Mouse (Mus musculus) kidney, postnatal 4 days (tissue): Measurements from ENCODE around the gene Cks2.
"Not testable (repeated sequence)": the region's sequence is repeated elsewhere in the genome, so short reads cannot be mapped to it uniquely, and the experiment has no call there.

ENCODE experiments used
- DNase-seq, 2 experiments: peaks; one replicate each; pipeline ENCODE4 v3.0.0; 2021; ENCODE audit warnings: mixed read lengths in 2 of 2

Cks2 gene

DNA sequence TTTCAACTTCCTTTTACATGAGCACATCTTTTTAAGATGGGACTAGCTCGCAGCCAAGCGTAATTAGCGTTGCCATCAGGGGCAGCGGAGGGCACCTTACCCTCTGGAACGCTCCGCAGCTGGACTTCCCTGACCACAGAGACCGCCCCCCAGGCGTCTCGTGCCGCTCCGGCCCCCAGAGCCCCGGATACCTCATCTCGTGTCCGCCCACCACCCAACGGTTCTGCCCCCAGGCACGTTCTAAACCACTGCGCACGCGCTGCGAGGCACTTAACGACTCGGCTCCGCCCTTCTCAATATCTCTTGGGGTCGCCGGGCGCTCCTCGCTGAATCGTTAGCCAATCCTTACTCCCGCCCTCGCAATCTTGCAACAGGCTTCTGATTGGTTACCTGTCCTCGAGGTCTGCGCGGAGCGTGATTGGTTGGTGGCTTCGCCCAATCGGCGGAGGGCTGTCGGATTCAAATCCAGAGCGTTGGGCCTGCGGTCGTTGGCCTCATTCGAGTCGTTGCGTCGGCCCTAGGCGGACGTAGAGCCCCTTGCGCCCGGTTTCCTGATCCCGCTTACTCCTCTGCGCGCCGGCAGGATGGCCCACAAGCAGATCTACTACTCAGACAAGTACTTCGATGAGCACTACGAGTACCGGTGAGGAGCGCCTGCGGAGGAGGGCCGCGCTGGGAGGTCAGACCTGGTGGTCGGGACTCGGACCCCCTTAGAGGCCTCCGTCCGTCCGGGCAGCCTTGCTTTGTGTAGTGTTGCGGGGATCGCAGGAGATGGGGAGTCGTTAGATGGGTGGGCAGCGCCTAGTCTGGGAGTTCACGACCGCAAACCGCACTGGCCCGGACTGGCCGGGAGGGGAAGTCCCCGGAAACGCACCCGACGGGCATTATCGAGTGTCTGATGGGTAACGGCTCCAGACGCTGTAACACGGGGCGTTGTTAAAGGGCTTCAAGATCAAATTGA is at the start of gene Cks2:
TSS of gene Cks2 (plus strand) at position 404 of the 961 bp plus-strand sequence.
- DNase-seq = peak; percentile 97 to 98

DNA sequence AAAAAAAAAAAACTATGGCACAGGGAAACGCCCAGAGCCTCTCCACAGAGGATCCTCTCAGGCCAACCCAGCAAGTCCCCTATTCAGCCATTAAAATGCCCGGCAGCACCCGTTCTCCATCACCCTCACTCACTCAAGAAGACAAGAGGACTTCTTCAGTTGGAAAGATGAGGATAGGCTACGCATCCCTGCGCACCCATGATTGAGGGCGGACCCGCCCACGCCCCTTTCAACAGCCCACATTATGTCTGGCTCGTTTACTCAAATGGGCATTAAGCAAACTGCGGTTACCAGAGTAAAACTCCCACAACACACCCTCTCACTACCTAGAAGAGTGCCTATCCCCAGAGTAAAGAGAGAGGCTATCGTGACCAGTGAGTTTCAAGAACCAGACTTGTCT is 49.6 kb upstream of the Cks2 start:
- peak; percentile 11 to 13 for DNase-seq

DNA sequence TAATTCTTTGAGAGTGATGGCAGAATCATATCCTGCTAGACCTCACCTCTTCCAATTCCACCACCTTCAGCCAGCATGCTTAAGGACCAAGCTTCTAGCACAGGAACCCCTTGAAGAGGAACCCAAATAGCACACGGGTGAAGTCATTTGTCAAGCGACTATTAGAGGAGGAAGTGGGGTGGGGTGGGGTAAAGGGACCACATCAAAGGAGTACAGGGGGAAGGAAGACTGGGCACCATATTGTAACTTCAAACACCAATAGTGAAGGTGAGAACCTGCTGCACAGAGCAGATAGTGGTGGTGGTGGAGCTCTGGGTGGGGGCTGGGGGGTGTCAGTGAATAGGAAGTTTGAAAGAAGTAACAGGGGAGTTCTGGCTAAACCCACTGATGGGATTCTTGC is 47.0 kb upstream of the Cks2 start:
- no peak for DNase-seq

DNA sequence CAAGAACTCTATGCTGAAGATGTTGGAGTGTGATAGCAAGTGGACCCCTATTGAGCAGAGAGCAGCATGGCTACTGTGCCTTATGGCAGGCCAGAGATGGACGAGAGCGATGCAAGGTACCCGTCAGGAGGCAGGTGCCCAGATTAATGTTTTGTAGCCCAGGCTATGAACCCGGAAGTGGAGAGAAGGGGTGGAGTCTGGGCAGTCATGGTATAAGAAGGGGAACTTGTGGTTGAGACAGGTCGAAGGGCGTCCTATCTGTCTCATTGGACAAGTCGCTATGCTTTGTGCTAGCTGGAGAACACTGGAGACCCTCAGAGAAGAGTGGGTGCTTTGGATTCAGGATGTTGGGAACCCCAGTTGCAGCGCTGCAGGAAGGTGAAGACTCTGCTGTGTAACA is 44.9 kb upstream of the Cks2 start:
- no peak for DNase-seq

DNA sequence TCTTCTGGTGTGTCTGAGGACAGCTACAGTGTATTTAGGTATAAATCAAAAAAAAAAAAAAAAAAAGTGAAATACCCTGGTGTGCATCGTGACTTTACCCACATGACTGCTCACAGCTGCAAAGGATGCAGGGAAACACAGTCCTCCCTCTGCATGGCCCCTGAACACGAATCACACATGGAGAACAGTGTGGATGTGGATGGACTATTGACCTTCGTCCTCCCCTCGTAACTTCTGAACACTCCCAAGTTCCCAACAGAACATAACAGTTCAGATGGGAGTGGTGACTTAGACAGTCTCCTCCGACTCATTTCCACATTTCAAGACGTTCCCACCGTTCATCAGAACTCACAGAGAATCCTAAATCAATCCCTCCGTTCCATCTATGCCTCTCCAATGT is 42.3 kb upstream of the Cks2 start:
- peak in 1 of 2 experiments; percentile 11 for DNase-seq

DNA sequence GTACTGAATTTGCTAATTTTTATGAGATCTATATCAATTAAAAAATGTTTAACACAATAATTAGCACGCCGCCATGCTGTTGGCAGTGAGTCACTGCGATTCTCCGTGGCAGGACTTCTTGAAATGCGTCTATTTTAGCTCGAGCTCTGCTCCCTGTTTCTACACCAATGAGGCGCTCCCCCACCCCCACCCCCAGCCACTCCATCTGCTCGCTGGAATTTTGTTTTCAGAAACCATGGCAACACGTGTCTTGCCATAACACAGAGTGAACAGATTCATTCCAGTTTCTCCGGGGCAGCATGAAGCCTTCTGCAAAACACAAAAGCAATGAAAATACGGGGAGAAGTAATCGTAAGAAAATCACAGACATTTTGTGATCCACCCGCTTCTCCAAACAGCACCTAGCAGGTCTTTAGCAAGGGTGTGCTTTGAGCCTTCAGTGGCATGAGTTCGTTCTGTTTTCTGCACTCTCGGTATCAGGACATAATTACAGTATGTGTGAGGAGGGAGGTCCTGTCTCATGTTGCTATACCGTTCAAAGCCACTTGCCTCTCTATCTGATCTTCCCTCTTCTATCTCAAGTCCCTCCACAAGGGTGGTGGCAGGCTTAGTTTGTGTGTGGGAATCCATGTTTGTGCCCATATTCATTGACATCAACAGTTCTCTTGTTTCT is 41.7 kb upstream of the Cks2 start:
- DNase-seq = peak; percentile 13 to 35

DNA sequence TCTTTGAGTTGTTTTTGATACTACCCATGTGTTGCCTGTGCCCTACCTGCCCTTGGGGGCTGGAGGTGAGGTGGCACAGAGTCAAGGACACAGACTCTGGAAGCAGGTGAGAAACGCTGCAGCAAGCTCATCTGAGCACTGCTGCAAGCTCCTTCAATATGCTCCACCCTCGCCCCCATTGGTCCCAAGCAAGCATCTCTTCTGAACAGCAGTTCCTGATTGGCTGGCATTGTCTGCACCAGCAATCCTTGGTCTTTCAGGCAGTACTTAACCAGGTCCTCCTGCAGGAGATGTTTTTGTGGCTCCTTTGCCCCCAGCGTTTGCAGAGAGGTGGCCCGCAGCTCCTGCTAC is 41.2 kb upstream of the Cks2 start:
- no peak for DNase-seq

DNA sequence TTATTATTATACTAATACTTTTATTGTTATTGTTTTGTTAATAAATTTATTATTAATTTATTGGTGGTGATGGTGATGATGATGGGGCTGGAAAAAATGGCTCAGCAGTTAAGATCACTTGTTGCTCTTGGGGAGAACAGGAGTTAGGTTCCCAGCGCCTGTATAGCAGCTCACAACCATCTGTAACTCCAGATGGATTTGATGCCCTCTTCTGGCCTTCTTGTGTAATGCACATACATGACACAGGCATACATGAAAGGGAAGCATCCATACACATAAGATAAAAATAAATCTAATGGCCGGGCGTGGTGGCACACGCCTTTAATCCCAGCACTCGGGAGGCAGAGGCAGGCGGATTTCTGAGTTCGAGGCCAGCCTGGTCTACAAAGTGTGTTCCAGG is 35.8 kb upstream of the Cks2 start:
- DNase-seq = no peak

DNA sequence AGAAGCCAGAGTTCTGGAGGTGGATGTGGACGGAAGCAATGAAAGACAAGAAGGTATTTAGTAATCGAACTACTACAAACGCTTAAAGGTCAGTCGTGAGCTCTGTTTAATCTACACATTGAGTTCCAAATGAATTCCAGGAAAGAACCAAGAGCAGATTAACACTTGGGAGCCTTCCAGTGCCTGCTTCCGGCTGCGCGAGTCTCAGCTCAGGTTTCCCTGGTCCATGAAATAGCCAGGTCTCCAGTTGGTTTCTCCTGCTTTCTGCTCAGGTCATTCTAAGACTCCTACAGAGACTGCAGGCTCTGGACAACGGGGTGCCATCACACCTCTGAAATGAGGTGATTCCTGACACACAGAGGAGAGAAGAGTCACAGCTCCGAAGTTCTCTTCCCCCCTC is 34.0 kb upstream of the Cks2 start:
- peak in 1 of 2 experiments; percentile 12 for DNase-seq

DNA sequence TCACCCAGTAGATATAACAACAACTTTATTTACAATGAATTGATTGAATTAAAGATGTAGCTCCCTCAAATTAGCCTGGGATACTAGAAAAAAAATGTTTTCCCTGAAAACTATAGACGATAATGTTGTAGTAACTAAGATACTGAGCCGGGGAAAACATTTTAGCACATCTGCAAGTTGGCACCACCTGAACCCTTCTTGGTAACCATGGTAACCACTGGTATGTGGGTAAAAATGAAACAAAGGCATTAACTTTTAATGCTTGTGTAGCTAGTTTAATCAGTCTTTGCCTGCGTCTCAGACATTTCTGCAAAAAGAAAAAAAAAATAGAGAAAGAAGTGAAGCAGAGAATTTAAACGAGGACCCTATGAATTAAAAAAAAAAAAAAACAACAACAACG is 33.5 kb upstream of the Cks2 start:
- no peak for DNase-seq

DNA sequence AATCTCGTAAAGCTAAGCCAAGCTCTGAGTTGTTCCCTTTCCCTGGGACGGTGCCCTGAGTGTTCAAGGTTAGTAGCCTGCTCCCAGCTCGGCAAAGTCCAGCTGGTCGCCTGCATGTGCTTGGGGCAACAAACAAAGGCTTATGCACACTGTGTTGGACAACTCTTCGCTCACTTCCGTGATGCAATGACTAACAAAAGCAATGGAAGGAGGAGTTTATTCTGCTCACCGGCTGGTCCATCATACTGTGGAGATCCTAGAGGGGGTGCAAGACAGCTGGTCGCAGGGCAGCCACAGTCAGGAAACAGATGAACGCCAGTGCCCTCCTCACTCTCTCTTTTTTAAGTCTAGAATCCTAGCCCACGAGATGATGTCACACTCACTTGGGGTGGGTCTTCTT is 29.2 kb upstream of the Cks2 start:
- no peak for DNase-seq

DNA sequence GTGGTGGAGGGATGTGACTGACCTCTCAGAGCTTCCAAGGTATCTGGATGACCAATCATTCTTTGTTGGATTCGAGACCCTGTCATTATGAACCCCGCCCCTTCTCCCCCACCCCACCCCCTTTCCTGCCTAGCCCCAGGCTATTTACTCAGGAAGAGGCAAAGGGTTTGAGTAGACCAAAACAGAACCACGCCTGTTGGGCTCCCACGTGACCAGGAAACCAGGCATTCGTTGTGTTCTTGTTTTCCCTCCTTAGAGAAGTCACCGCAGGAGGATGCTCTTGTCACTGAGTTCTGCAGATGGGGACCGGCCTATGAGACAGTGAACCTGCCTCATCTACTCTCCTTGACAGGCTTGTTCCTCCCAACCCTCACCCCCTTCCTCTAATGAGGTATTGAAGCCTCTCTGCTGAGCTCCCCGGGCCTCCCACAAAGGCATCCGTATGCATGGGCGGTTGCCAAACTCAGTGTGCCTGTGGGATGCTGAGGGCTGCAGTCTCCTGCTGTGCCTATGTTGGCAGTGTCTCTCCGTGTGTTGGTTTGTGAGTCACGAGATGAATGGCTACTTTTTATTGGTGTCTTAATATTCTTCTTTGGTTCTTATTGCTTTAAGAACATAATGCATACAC is 28.5 kb upstream of the Cks2 start:
- peak; percentile 35 to 47 for DNase-seq

DNA sequence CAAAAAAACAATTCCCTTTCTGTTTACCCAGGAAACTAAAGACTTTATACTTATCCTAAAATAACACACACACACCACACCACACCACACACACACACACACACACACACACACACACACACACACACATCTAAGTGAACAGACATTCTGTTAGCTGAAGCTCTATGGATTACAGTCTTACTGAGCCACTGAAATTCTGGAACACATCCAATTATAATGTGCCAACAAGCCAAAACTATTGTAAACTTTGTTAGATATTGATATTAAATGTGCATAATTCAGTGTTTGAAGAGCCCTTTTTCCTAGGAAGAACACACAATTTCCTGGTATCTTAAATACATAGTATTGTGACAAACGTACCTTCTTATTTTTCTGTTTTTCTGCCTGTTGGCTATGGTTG is 27.7 kb upstream of the Cks2 start:
- no peak for DNase-seq

DNA sequence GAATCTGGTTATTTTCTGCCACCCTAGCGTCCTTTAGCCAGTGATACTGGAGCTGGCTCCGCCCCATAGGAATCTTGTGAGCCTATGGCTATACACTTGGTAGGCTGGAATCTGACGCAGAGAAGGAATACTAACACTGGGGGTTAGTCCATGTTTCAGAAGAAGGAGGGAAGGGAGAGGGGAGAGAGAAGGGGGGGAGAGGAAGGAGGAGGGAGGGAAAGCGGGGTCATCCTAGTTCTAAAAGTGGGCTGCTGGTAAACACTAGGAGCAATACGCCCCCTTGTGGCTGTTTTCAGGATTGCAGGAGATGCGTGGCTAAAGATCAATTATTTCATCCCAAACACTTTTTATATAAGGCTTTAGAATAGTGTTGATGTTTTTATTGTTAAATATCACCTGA is 27.2 kb upstream of the Cks2 start:
- peak; percentile 77 to 78 for DNase-seq

DNA sequence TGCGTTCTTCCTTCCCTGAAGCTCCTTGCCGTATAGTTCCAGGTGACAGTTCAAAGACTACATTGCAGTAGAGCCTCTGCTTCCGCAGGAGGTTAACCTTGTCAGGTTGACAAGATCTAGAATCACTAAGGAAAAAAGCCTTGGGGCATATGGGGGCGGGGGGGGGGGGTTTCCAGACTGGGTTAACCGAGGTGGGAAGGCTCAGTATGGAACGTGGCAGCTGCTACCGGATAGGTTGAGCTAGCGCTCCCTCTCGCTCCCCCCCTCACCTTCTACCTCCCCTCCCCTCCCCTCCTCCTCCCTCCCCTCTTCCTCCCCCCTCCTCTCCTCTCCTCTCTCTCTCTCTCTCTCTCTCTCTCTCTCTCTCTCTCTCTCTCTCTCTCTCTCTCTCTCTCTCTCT is 26.4 kb upstream of the Cks2 start:
- no peak for DNase-seq

DNA sequence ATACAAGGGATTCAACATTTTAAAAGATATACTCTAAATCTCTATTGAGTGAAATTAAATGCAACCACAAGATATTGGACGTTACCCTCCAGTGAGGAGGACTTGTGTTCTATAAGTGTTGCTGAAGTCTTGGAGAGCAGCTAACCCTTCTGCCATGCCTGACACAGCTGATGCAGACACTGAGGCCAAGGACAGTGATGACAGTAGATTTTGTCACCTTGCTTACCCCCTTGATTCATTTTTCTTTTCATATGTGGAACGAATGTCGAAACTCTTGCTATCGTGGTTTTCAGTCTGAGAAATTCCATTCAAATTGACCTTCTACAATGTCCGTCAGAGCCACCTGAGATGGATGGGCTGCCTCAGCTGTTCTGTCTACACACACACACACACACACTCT is 22.4 kb upstream of the Cks2 start:
- DNase-seq = no peak

DNA sequence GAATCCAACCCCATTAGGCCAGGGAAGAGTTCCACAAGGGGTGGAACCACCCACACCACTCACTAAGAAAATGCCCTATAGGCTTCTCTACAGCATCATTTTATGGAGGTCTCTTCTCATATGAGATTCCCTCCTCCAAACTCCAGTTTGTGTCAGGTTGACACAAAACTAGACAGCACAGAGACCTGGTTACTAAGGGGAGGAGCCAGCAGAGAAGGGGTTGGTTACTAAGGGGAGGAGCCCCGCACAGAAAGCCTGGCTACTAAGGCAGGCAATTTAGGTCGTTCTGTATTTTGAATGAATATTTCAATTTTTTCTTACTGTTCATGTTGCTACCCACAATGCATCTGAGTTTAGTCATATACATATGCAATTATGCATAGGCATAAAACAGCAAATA is 21.4 kb upstream of the Cks2 start:
- no peak for DNase-seq

DNA sequence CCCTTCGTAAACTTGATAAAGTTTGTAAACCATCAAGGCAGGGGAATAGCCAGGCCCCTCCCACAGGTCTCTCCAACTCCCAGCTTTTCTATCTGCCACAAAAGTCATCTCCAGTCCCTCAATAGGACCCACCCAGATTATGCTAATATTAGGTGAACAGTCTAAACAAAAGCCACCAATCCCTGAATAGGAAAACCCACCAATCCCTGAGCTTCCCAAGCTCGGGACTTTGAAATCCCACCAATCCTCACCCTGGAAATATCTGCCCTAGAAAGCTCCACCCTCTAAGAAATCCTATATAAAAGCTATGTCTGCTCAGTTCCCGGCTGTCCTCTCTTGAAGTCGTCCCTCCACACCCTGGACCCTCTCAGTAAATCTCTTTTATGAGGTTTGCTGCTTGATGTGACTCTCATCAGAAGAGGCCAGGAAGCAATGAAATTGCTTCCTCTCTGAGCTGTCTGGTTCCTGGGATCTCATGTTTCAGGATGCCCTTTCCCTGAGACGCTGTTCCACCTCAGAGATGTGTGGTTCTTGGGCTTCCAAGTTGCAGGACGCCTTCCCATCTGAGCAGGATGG is 16.7 kb upstream of the Cks2 start:
- no peak for DNase-seq

DNA sequence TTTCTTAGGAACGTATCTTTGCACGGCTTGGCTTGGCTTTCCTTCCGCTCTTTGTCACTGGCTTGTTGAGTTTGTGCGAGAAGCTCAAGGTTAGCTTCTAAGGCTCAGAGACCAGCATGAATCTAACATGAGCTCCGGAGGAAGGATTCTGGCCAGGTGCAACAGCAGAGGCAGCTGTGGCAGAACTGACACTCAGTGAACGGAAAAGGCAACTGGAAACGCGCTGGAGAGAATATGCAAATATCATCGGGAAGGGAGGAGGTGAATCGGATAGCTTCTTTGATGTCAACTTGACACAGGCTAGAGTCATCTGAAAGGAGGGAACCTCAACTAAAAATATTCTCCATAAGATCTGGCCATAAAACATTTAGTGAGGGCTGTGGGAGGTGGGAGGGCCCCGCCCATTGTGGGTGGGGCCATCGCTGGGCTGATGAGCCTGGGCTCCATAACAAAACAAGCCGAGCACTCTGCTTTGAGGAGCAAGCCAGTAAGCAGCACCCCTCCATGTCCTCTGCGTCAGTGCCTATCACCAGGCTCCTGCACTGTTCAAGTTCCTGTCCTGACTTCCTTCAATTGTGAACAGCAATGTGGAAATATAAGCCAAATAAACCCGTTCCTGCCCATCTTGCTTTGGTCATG is 13.6 kb upstream of the Cks2 start:
- DNase-seq = no peak

DNA sequence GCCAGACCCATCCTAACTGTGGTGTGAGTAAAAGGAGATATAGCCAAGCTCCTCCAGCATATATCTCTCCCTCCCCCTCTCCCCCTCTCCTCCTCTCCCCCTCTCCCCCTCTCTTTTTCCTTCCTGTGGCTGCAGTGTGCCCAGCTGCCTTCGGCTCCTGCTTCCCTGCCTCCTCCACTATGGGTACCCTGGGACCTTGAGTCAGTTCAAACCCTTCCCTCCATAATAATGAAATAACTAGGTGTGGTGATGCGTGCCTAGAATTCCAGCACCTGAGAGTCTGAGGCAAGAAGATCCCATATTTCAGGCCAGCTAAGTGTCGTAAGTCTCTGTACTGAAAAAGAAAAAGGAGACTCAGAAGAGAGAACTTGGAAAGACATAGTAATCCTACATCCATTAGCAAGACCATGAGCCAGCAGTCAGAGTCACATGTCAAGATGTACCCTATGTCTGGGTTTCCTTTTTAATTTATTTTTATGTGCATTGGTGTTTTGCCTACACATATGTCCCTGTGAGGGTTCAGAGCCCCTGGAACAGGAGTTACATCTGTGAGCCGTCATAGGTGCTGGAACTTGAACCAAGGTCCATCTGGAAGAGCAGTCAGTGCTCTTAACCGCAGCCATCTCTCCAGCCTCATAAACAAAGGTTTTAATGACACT is 12.3 kb upstream of the Cks2 start:
- no peak for DNase-seq

DNA sequence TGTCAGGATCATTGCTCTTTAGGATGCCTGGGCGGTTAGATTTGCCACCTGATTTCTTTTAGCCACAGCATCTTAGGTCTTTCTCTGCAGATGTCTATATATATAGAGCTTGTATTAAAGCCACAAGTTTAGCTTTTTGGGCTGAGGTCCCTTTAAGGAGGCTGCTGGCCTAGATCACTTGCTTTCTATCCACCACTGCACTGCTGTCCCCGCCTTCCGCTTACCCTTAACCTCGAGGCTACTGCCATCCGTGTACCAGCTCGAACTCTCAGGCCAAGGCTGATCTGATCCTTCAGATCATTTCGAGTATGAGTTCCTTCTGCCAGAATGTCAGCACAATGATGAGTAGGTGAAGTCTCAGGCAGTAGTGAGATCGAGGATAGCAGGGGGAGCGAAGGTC is 9.6 kb upstream of the Cks2 start:
- DNase-seq = not testable (repeated sequence)

DNA sequence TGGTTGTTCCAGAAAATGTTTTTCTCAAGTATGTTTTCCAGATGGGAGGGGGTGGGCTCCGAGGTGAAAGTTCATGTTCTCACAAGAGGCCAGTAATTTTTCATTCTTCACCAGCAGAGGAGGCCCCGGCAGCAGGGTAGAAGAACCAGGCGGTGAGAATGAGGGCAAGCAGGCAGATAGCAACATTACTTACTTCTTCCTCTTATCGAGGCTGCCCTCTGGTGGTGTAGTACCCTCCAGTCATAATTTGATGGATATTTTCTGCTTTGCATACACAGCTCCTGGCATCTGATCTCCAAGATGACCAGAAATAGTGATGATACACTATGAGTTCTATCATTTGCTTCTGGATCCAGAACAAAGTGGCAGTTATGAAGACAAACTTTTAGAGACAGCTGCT is 6.1 kb upstream of the Cks2 start:
- DNase-seq = no peak
